Mouse (Mus musculus): ENCODE results near the gene Krt8. TPM values are rescaled to one million over a fixed set of nuclear protein-coding genes. Genes with fewer than 3 reads are reported as not detected.

Gene Krt8
- polyA plus RNA-seq (2016; fragmentation: Nextera tagmentation; extraction: Ambion mirVana) = 6.2 and 8.4 TPM in 2 replicates

- Histone ChIP-seq H3K4me1 (peaks cover 26% of the 10 kb centered on the region), H3K4me3 (peak within 1 kb of the TSS; percentile 33), H3K27me3 (peaks cover 78% of the 10 kb centered on the region), H3K27ac (replicated peaks) (no peak within 1 kb of the TSS), H3K4me2 (replicated peaks) (peak within 1 kb of the TSS; percentile 53), H3K9ac (replicated peaks) (no peak within 1 kb of the TSS), H3K36me3 (no peaks in the 10 kb centered on the region), H3K9me3 (no peaks in the 10 kb centered on the region)
- ATAC-seq (ENCODE audit: low FRiP score, low read depth) = no peak
- 15% methylated on average over 11 of the region's 11 CpGs for WGBS
Measured at GRCm38 (mm10) chr15:102004189-102004588, at the start of gene Krt8. Gene Krt8, minus strand, starts transcription at chr15:102004482.

GRCm38 (mm10) chr15:102051920-102052683 is 47.8 kb upstream of the Krt8 start:
- peak; percentile 77 for ATAC-seq (ENCODE audit: low FRiP score, low read depth)
- 1% methylated on average over 31 of the region's 33 CpGs for WGBS
- no peaks in the 10 kb centered on the region for H3K9me3 ChIP-seq
- peak overlapping the region; percentile 59 for H3K9ac ChIP-seq (replicated peaks)
- H3K4me1 ChIP-seq = no peaks in the 10 kb centered on the region; the same call in 1 of the 2 replicates
- no peaks in the 10 kb centered on the region for H3K36me3 ChIP-seq
- H3K4me3 ChIP-seq = peak overlapping the region; percentile 53
- H3K27me3 ChIP-seq = 0 out of 2 replicates have a peak, but pooled peaks cover 4% of the 10 kb centered on the region
- peak overlapping the region; percentile 65 for H3K27ac ChIP-seq (replicated peaks)
- peak overlapping the region; percentile 81 for H3K4me2 ChIP-seq (replicated peaks)

- Histone ChIP-seq H3K27ac (replicated peaks) (no peak overlapping the region), H3K27me3 (no peaks in the 10 kb centered on the region), H3K9ac (replicated peaks) (no peak overlapping the region), H3K36me3 (no peaks in the 10 kb centered on the region), H3K9me3 (no peaks in the 10 kb centered on the region), H3K4me3 (no peak overlapping the region), H3K4me2 (replicated peaks) (no peak overlapping the region), H3K4me1 (no peaks in the 10 kb centered on the region; the same call in 1 of the 2 replicates)
- no peak for ATAC-seq (ENCODE audit: low FRiP score, low read depth)
Measured at GRCm38 (mm10) chr15:102049871-102050270, 45.6 kb upstream of the Krt8 start.

GRCm38 (mm10) chr15:102048006-102048405 is 43.7 kb upstream of the Krt8 start:
- 89% methylated on average over 6 of the region's 6 CpGs for WGBS
- Histone ChIP-seq H3K4me1 (no peaks in the 10 kb centered on the region; the same call in 1 of the 2 replicates), H3K4me3 (no peak overlapping the region), H3K9me3 (no peaks in the 10 kb centered on the region), H3K4me2 (replicated peaks) (no peak overlapping the region), H3K36me3 (no peaks in the 10 kb centered on the region), H3K9ac (replicated peaks) (no peak overlapping the region), H3K27ac (replicated peaks) (no peak overlapping the region), H3K27me3 (no peaks in the 10 kb centered on the region)
- no peak for ATAC-seq (ENCODE audit: low FRiP score, low read depth)

GRCm38 (mm10) chr15:102045691-102046090 is 41.4 kb upstream of the Krt8 start:
- Histone ChIP-seq H3K4me3 (no peak overlapping the region), H3K9ac (replicated peaks) (no peak overlapping the region), H3K9me3 (no peaks in the 10 kb centered on the region), H3K4me2 (replicated peaks) (no peak overlapping the region), H3K4me1 (no peaks in the 10 kb centered on the region), H3K27ac (replicated peaks) (no peak overlapping the region), H3K36me3 (no peaks in the 10 kb centered on the region), H3K27me3 (0 out of 2 replicates have a peak, but pooled peaks cover 2% of the 10 kb centered on the region)
- WGBS = 87% methylated on average over 10 of the region's 10 CpGs
- no peak for ATAC-seq (ENCODE audit: low FRiP score, low read depth)

GRCm38 (mm10) chr15:102044745-102045144 is 40.5 kb upstream of the Krt8 start:
- Histone ChIP-seq H3K4me2 (replicated peaks) (no peak overlapping the region), H3K27ac (replicated peaks) (no peak overlapping the region), H3K36me3 (no peaks in the 10 kb centered on the region), H3K9ac (replicated peaks) (no peak overlapping the region), H3K4me1 (no peaks in the 10 kb centered on the region), H3K27me3 (0 out of 2 replicates have a peak, but pooled peaks cover 2% of the 10 kb centered on the region), H3K4me3 (no peak overlapping the region), H3K9me3 (no peaks in the 10 kb centered on the region)
- WGBS = 80% methylated on average over 3 of the region's 3 CpGs
- ATAC-seq (ENCODE audit: low FRiP score, low read depth) = no peak

- H3K4me3 ChIP-seq = no peak overlapping the region
- no peaks in the 10 kb centered on the region for H3K4me1 ChIP-seq
- H3K27me3 ChIP-seq = 0 out of 2 replicates have a peak, but pooled peaks cover 2% of the 10 kb centered on the region
- H3K27ac ChIP-seq (replicated peaks) = no peak overlapping the region
- no peaks in the 10 kb centered on the region for H3K9me3 ChIP-seq
- 83% methylated on average over 7 of the region's 7 CpGs for WGBS
- no peak for ATAC-seq (ENCODE audit: low FRiP score, low read depth)
- H3K9ac ChIP-seq (replicated peaks) = no peak overlapping the region
- no peak overlapping the region for H3K4me2 ChIP-seq (replicated peaks)
- no peaks in the 10 kb centered on the region for H3K36me3 ChIP-seq
Measured at GRCm38 (mm10) chr15:102041951-102042350, 37.7 kb upstream of the Krt8 start.

- H3K27me3 ChIP-seq = 0 out of 2 replicates have a peak, but pooled peaks cover 2% of the 10 kb centered on the region
- no peak for ATAC-seq (ENCODE audit: low FRiP score, low read depth)
- H3K4me1 ChIP-seq = no peaks in the 10 kb centered on the region
- H3K36me3 ChIP-seq = no peaks in the 10 kb centered on the region
- 83% methylated on average over 4 of the region's 4 CpGs for WGBS
- no peak overlapping the region for H3K4me3 ChIP-seq
- no peaks in the 10 kb centered on the region for H3K9me3 ChIP-seq
- H3K27ac ChIP-seq (replicated peaks) = no peak overlapping the region
- H3K4me2 ChIP-seq (replicated peaks) = no peak overlapping the region
- no peak overlapping the region for H3K9ac ChIP-seq (replicated peaks)
Measured at GRCm38 (mm10) chr15:102040277-102040676, 36.0 kb upstream of the Krt8 start.

- no peak overlapping the region for H3K27ac ChIP-seq (replicated peaks)
- no peak overlapping the region for H3K4me2 ChIP-seq (replicated peaks)
- no peak for ATAC-seq (ENCODE audit: low FRiP score, low read depth)
- no peak overlapping the region for H3K9ac ChIP-seq (replicated peaks)
- no peak overlapping the region for H3K4me3 ChIP-seq
- H3K9me3 ChIP-seq = no peaks in the 10 kb centered on the region
- H3K36me3 ChIP-seq = no peaks in the 10 kb centered on the region
- peaks cover 5% of the 10 kb centered on the region; the same call in 1 of the 2 replicates for H3K27me3 ChIP-seq
- WGBS = 67% methylated on average over 16 of the region's 16 CpGs
- no peaks in the 10 kb centered on the region for H3K4me1 ChIP-seq
Measured at GRCm38 (mm10) chr15:102034121-102035053, 30.1 kb upstream of the Krt8 start.

- WGBS = 2% methylated on average over 28 of the region's 28 CpGs
Measured at GRCm38 (mm10) chr15:102028040-102028439, 23.8 kb upstream of the Krt8 start, which contains the start of gene Krt18. Gene Krt18, plus strand, starts transcription at chr15:102028180.

GRCm38 (mm10) chr15:102026430-102026829 is 22.1 kb upstream of the Krt8 start:
- WGBS = 9% methylated on average over 12 of the region's 12 CpGs
- Histone ChIP-seq H3K4me3 (no peak overlapping the region), H3K27me3 (peaks cover 61% of the 10 kb centered on the region), H3K27ac (replicated peaks) (no peak overlapping the region), H3K36me3 (no peaks in the 10 kb centered on the region), H3K4me2 (replicated peaks) (no peak overlapping the region), H3K9me3 (no peaks in the 10 kb centered on the region), H3K4me1 (peaks cover 16% of the 10 kb centered on the region), H3K9ac (replicated peaks) (no peak overlapping the region)
- no peak for ATAC-seq (ENCODE audit: low FRiP score, low read depth)

More at GRCm38 (mm10) chr15:102028040-102028439, 23.8 kb upstream of the Krt8 start, which contains the start of gene Krt18:
- peaks cover 16% of the 10 kb centered on the region for H3K4me1 ChIP-seq
- ATAC-seq (ENCODE audit: low FRiP score, low read depth) = no peak
- no peak within 1 kb of the TSS for H3K27ac ChIP-seq (replicated peaks)
- H3K4me2 ChIP-seq (replicated peaks) = peak within 1 kb of the TSS; percentile 46
- H3K36me3 ChIP-seq = no peaks in the 10 kb centered on the region
- H3K9ac ChIP-seq (replicated peaks) = no peak within 1 kb of the TSS
- H3K9me3 ChIP-seq = no peaks in the 10 kb centered on the region
- peaks cover 61% of the 10 kb centered on the region for H3K27me3 ChIP-seq
- peak within 1 kb of the TSS; percentile 23 for H3K4me3 ChIP-seq

Measured in midbrain, embryonic 12.5 days (tissue).